ENCODE assay signal across 8 mouse cellular contexts in genomic region chr7:89981557-89981956, GRCm38 (mm10). TPM values are rescaled to one million over a fixed set of nuclear protein-coding genes. Genes with fewer than 3 reads are reported as not detected.
A peak's percentile ranks its signal among the peaks of the same experiment; 100 is the strongest.
DNase-seq lines count a peak whose midpoint lies in the region; ATAC-seq and TF ChIP-seq lines count a peak whose summit lies in the region.

No protein-coding gene starts in this region.

- peak overlapping the region; percentile 62 for H3K4me3 ChIP-seq in heart, adult 2 months
- peak overlapping the region; percentile 77 for H3K4me3 ChIP-seq in liver, embryonic 11.5 days (ENCODE audit: low read depth, low read length)

- H3K79me2 ChIP-seq in heart, adult 2 months (replicated peaks; ENCODE audit: control insufficient read depth, insufficient read depth, low read length), result no peaks in the 10 kb centered on the region

- DNase-seq in heart, adult 2 months, result no peak
- DNase-seq in heart, postnatal 4 days, result no peak
- peak; percentile 4 for DNase-seq in thymus, postnatal 25 days
- no peak for DNase-seq in thymus, postnatal 4 days
- DNase-seq in liver, embryonic 11.5 days (ENCODE audit: low spot score), result no peak
- DNase-seq in retina, postnatal 1 day, result no peak
- DNase-seq in gastrocnemius, postnatal 4 days (ENCODE audit: low spot score in 2 of 2), result no peak
- no peak for DNase-seq in adipocyte (ENCODE audit: low spot score)

- peaks cover 8% of the 10 kb centered on the region for H3K36me3 ChIP-seq in heart, adult 2 months (ENCODE audit: control insufficient read depth, insufficient read depth, low read length)
- H3K36me3 ChIP-seq in liver, embryonic 11.5 days (ENCODE audit: control insufficient read depth, insufficient read depth, low read length), result no peaks in the 10 kb centered on the region

- TF ChIP-seq EP300 in heart, adult 2 months (IDR thresholded peaks at IDR 0.05; ENCODE audit: insufficient read depth, low read depth, low read length), result no peak

- H3K9ac ChIP-seq in heart, adult 2 months (ENCODE audit: low read depth, low read length), result peak overlapping the region; percentile 56; the same call in 1 of the 2 replicates
- peak overlapping the region; percentile 89 for H3K9ac ChIP-seq in liver, embryonic 11.5 days (ENCODE audit: low read depth, low read length)

- TF ChIP-seq POLR2A in heart, adult 2 months (IDR thresholded peaks at IDR 0.05; ENCODE audit: insufficient read depth, low read depth, low read length), result no peak

- peak overlapping the region; percentile 98 for H3K27ac ChIP-seq in heart, adult 2 months
- H3K27ac ChIP-seq in liver, embryonic 11.5 days (ENCODE audit: low read depth, low read length), result peak overlapping the region; percentile 33; the same call in 1 of the 2 replicates

- no peak for TF ChIP-seq CTCF in heart, adult 2 months (IDR thresholded peaks at IDR 0.05)

- H3K4me2 ChIP-seq in liver, embryonic 11.5 days, result peak overlapping the region; percentile 66

- H3K27me3 ChIP-seq in heart, adult 2 months (ENCODE audit: control insufficient read depth, insufficient read depth, low read length), result no peaks in the 10 kb centered on the region
- H3K27me3 ChIP-seq in liver, embryonic 11.5 days (replicated peaks; ENCODE audit: control insufficient read depth, insufficient read depth, low read length), result no peaks in the 10 kb centered on the region

- intact Hi-C loops in heart, adult 2 months (cut with DNase I), result loop anchor here (2.0 kb wide), 1 partner anchor 41 kb away; the partner anchor contains the start of gene Hikeshi

- 7% methylated on average over 10 of the region's 10 CpGs for WGBS in heart, adult 2 months
- WGBS in liver, embryonic 11.5 days, result 11% methylated on average over 10 of the region's 10 CpGs

- no peaks in the 10 kb centered on the region for H3K9me3 ChIP-seq in liver, embryonic 11.5 days (ENCODE audit: control insufficient read depth, low read length)

- peaks cover 5% of the 10 kb centered on the region for H3K4me1 ChIP-seq in heart, adult 2 months (ENCODE audit: control insufficient read depth, insufficient read depth, low read length)
- peaks cover 10% of the 10 kb centered on the region for H3K4me1 ChIP-seq in liver, embryonic 11.5 days (replicated peaks; ENCODE audit: control insufficient read depth, insufficient read depth, low read length)

- no peak for ATAC-seq in liver, embryonic 11.5 days (replicated peaks; ENCODE audit: low FRiP score)

RNA-seq across cellular contexts. Expression of gene Eed, which starts 0.8 kb away (rescaled TPM):
- 10 to 100 TPM; 24.7 to 27.3 TPM for total RNA-seq in heart, adult 2 months (2021)
- 12.0 and 16.8 TPM in 2 replicates for polyA plus RNA-seq in heart, adult 2 months (2012; rRNA removed)
- 10 to 100 TPM; 34.7 to 37.8 TPM for total RNA-seq in heart, postnatal 4 days (2021)
- 68.4 and 77.1 TPM in 2 replicates for polyA plus RNA-seq in liver, embryonic 11.5 days (2014; fragmentation: Nextera tagmentation; extraction: Ambion mirVana)
- 10 to 100 TPM; 34.3 to 49.6 TPM for total RNA-seq in gastrocnemius, postnatal 4 days (2021)

RNA-seq across cellular contexts. Expression of gene Hikeshi, which starts 40.6 kb away (rescaled TPM):
- total RNA-seq in heart, adult 2 months (2021), result 10 to 100 TPM; 78.1 to 79.3 TPM
- polyA plus RNA-seq in heart, adult 2 months (2012; rRNA removed), result 61.9 and 90.3 TPM in 2 replicates
- 10 to 100 TPM; 68.1 to 73.4 TPM for total RNA-seq in heart, postnatal 4 days (2021)
- polyA plus RNA-seq in liver, embryonic 11.5 days (2014; fragmentation: Nextera tagmentation; extraction: Ambion mirVana), result 138 and 146 TPM in 2 replicates
- total RNA-seq in gastrocnemius, postnatal 4 days (2021), result 10 to 100 TPM; 69.4 to 98.6 TPM
